Mouse (Mus musculus): ENCODE measurements at regions not wholly inside any gene's neighbourhood (a gene's known extent, or its start where the extent isn't known, plus 50 kb on each side); places are given as distances from the start of the nearest gene placed in this dataset.
"Not testable (repeated sequence)": the region's sequence is repeated elsewhere in the genome, so short reads cannot be mapped to it uniquely, and the experiment has no call there.

DNA sequence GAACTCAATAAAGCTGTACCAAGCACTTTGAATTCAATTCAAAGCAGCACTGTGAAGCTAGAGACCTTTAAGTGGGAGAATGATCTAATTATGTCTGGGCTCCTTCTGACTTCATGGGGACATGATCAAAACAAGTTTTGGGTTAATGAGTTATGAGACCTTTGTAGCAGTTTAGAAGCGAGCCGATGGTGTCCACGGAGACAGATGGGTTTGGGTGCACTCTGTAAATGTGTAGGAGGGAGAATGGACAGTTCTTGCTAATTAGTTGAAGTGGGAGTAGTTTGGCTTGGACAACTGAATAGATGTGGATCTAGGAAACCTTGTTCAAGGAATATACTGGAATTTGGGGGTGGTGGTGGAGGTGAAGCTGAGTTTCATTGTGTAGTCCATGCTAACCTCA lies 186.3 kb upstream of the Cldn34b3 start:
- DNase-seq (ENCODE audit: low spot score in 2 of 2), result no peak

DNA sequence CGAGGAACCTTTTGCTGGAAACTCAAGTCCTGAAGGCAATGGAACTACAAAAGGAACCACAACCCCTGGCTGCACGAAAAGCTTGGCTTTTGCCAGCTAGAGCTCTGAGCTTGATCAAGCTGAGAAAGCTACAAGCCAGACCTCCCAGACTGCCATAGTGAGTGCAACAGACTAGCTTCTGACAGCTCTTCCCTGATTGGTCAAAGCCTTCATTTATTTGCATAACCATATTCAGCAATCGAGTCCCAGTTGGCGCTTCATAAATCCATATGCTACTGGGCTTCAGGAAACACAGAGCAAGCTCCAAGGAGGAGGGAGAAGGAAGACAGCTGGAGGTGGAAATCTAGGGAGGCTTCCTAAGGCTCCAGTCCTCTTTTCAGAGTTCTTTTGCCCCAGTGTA lies 181.4 kb upstream of the Cldn34b3 start:
- peak in 1 of 2 experiments; percentile 6 for DNase-seq (ENCODE audit: low spot score in 2 of 2)

DNA sequence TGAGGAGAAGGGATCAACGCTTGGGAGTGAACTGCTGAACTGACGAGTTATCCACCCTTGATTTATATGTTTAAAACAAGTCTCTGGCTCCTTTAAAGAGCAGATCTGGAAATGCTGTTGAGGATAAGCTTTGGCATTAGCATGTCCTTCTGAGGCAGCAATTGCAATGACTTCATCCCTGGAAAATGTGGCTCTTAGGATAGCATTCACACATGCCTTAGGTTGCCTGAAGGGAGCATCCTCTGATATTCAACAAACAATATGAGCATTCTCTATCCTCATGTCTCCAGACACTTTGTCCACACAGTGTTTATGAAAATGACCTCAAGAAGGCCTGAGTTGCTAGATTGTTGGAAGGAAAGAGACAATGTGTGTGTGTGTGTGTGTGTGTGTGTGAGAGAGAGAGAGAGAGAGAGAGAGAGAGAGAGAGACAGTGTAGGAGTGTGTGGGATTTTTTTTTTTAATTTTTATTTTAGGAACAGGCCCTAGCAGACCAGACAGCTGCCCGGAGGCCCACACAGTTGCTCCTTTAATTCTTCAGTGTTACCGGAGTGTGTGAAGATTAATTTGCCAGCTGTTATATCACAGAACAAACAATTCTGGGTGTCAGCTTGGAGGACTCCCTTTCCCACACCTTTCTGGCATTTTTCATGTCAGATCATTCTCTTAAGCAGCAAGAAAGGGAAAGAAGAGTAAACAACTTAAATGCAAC lies 153.2 kb upstream of the Cldn34b3 start:
- no peak for DNase-seq (ENCODE audit: low spot score in 2 of 2)

DNA sequence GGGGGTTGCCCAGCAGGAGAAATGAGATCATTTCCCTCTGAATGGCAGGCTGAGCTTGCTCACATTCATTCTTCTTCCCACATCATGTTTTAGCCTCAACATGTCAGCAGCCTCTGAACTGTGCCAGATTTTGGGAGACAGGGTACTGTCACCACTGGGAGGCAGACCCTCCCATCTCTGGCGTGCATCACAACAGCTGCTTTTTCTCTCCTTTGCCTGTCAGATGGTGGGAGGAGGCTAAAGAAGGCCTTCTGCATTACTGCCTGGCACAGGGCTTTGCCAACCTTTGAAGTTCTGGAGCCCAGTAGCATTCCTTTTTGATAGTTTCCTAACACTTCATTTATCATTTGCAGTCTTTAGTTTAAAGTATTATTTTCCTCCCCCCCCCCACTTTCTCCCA lies 148.0 kb upstream of the Cldn34b3 start:
- no peak for DNase-seq (ENCODE audit: low spot score in 2 of 2)

DNA sequence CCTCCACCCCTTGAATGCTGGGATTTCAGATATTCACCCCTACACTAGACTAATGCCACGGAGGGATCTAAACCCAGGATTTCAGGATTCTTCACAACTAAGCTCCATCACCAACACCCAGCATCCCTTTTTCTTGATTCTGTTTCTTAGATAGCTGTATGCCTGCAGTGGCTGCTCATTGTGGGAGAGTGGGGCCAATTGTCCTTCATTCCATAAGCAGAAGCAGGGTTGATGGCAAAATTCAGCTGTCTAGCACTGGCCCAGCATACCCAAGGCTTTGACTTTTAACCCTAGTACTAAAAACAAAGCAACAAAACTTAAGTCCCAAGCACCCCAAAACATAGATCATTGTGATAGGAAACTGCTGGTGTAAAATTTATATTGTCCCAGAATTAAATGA lies 147.5 kb upstream of the Cldn34b3 start:
- no peak for DNase-seq (ENCODE audit: low spot score in 2 of 2)

DNA sequence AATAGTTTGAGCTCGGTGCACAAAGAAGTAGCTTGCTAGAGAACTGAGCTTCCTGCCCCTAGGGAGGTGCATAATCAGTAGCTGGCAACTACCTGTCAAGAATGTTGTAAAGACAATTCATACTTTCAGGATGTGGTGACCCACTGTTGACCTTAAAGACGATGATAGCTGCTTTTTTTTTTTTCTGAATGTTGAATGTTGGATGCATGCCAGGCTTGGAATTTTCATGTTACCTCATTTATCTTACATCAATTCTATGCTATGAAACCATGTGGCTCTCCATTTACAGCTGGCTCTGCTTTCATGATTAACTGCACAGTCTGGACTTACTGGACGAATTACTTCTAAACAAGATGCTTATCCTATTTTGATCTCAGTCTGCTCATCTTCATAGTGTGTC lies 143.2 kb upstream of the Cldn34b3 start:
- DNase-seq (ENCODE audit: low spot score in 2 of 2), result no peak

DNA sequence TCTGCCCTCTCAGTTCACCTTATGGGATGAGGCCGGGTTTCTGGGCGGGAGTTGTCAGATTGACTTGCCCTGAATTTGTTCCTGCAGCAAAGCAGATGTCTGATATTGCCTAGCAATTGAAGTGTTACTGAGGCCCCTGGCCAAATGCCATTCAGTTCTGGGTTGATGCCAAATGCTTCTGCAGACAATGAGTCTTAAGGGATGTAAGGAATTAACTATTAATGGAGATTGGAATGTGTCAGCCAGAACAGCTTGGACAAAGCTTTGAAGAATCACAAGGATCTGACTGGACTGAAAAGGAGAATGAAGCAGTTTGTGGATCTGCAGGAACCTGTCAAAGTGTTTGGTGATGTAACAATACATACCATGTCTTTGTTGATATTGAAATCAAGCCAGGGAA lies 140.7 kb upstream of the Cldn34b3 start:
- no peak for DNase-seq (ENCODE audit: low spot score in 2 of 2)

DNA sequence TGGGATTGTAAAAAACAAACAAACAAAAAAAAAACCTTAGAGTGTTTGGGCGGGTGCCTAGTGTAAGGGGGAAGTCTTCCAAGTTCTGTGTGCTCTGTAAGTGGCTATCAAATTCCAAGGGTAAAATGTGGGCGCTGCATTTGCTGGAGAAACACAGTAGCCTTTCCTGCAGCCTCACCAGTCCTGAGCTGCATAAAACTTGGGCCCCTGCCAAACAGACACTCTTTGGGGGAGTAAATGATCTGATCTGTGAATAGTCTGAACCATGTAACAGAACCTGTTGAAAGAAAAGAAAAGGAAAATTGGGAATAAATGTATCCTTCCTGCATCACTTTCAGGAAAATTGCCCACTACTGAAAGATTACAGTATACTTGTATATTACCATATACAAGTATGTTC lies 126.4 kb upstream of the Cldn34b3 start:
- no peak for DNase-seq (ENCODE audit: low spot score in 2 of 2)

DNA sequence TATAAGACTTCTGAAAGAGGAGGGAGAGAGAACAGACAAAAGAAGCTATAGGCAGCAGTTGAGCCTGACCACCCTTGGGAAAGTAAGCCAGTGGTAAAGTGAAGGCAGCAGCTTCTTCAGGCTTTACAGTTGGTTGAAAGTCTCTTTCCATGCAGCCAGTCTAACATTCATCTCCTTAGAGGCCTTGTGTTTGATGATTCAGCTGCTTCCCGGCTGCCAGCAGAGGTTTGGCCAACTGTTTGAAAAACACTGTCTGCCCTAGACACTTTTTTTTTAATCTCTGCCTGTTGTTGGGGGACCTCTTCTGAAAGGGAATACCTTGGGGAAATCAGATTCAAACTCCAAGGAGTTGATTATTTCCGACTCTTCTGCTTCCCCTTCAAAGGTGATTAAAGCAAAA lies 123.1 kb upstream of the Cldn34b3 start:
- no peak for DNase-seq (ENCODE audit: low spot score in 2 of 2)

DNA sequence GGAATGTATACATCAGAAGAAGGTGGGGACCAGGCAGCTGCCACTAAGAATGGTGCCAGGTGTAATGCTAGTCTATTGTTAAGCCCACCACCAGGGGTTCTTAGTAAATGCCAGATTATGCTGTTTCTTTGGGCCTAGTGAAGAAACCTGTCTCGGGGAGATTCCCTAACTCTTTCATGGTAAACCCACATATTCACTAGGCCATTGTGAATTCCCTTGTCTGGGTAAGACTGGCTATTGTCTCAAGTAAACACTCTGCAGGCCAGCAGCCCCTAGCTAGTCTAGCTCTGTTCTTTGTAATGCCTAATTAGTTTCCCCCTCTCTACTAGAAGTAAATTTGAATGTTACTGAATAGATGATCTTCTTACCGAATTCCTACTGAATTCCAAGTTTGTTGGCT lies 89.3 kb upstream of the Cldn34b3 start:
- not testable (repeated sequence) for DNase-seq (ENCODE audit: low spot score in 2 of 2)

DNA sequence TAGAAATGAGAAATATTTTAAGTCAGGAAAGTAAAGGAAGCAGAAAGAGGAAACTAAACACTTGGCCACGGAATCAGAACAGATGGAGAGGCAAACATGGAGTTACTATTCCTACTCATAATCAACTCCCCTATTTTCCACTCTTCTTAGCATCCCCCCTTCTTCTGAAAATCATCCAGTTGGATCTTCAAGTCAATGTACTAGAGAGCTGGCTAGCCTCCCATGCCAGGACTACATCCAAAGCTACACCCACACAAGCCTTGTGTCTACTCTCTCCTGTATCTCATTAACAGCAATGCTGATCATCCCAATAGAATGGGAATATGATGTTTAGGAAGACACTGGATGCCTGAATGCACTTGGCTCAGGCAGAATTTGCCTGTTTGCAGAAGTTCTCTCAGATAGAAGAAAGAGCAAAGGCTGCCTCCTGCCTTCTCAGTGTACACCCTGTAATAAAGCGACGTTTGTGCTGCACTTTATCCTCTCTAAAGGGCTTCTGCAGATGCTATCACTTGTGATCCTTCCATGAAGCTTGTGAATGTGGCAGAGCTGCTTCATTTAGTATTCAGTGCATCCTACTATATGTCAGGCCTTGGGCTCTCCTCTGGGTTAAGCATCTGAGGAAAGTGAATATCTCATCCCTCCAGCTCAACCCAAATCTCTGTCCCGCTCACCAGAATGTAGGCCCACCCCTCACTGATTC lies 82.5 kb upstream of the Cldn34b3 start:
- DNase-seq (ENCODE audit: low spot score in 2 of 2), result peak; percentile 27 to 72

DNA sequence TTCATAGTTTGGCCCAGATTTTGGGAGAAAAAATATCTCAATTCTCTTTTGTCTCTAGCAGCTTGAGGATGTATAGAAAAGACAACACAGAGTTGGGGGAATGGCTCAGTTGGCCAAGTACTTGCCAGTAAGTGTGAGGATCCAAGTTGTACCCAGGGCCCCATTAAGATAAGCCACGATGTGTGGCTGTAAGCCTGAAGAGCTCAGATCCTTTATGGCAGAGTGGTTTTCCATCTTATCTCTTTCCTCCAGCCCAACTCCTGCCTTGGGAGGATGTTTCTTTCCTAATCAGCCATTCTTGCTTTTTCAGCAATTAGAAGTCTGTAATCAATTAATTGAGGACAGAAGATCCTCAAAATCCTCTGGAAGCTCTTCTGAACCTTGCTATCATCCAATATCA lies 63.5 kb upstream of the Cldn34b3 start:
- no peak for DNase-seq (ENCODE audit: low spot score in 2 of 2)

DNA sequence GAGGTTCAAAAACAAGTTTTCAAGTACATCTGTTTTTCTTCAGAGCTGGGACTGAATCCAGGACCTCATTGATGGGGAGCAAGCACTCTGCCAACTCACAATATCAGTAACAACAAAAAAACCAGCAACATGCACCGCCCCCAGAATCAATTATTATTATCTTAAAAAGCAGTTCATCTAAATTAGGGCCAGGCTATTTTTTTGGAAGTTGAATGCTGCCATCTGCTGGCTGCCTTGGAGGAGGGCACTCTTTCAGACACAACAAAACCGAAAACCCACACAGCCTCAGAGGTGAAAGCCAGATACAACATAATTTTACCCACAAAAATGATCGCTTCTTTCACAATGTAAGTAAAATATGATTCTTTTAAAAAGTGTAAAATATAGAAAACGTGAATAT lies 62.7 kb upstream of the Cldn34b3 start:
- peak; percentile 9 to 50 for DNase-seq (ENCODE audit: low spot score in 2 of 2)

All from layer of hippocampus, postnatal 14 days (tissue).